Mouse (Mus musculus): Measurements from ENCODE around the gene Inpp5a. TPM values are rescaled to one million over a fixed set of nuclear protein-coding genes. Genes with fewer than 3 reads are reported as not detected.

The Inpp5a gene
- total RNA-seq, 2 experiments from 2014 or later: 14.7 to 20.1 TPM

DNA sequence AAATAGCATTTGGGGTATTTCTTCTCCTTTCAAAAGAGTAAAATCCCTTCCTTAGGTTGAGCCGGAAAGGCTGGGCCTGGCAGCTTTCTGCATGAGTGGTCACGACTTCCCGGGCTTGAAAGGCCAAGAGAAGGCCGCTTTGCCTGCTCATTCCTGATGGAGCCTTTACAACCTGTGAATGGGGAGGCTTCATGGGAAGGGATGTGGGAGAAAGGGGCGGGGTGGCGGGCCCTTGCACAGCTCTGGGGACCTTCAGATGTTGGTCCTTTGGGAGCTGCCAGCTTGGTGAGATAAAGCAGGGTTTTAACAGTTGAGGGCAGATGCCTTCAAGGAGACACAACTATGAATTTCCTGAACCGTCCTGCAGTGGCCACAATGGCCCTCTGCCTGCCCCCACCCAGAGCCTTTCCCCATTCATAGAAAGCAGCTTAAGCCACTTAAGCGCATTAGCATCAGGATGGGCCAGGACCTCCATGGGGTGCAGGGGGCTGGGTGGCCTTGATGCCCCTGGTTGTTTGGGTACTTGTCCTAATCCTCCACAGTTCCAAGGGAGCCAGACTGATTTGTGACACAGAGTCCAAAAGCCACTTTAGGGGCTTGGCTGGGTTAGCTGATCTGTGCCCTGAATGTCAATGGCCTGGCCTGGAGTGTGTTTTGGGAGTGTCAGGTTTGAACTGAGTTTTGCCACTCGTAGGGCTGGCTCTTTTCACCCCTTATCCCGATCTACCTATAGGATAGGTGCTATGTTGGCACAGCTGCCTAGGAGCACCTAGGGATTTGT is 168.0 kb downstream of the Inpp5a start:
- no peak for ATAC-seq (replicated peaks; ENCODE audit: low FRiP score, poor library complexity, severe bottlenecking)

DNA sequence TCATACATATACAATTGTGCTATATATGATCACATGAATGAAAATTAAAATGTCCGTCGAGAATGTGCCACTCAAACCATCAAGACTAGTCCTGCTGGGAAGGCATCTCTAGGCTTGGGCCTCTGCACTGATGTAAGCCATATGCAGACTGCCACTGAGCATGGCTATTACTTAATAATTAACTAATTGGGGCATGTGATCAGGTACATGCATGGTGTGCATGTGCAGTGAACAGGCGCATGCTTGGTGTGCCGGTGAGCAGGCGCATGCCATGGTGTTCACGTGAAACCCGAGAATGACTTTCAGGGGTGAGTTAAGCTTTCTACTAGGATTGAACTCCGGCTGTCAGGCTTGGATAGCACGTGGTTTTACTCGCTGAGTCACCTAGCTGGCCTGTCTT is 170.8 kb downstream of the Inpp5a start:
- ATAC-seq (replicated peaks; ENCODE audit: low FRiP score, poor library complexity, severe bottlenecking): no peak

DNA sequence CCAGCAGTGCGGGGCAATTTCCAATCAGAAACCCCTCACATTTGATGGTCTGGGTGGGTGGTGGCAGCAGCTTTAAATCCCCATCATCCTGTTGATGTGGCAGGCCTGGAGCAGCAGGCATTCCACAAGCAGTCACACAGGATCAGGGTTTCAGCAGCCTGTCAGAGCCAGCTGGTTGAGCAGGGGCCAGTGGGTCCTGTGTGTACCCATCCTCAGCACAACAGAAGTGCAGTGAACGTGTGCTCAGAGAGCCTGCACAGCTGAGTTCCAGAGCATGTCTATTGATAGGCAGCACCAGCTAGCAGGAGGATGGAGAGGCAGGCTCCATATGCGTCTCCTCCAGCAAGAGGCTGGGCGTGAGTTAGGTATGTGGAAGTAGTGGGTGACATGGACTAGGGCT is 174.5 kb downstream of the Inpp5a start:
- ATAC-seq (replicated peaks; ENCODE audit: low FRiP score, poor library complexity, severe bottlenecking): no peak

DNA sequence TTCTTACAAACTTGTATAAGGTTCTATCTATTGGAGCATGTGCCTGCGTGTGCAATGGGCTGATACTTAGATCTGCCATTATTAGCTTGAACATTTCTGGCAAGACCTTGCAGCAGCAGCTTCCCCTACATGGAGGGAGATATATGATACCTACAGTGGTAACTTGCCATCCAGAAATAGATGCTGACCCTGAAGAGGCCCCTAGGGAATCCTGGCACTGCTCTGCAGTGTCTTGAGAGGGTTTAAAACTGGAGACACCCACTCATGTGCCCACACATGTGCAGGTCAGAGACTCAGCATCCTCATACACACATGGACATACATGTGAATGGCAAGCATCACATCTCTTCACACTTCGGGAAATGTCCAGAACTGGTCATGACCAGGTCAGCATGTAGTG is 175.3 kb downstream of the Inpp5a start:
- ATAC-seq (replicated peaks; ENCODE audit: low FRiP score, poor library complexity, severe bottlenecking): no peak

DNA sequence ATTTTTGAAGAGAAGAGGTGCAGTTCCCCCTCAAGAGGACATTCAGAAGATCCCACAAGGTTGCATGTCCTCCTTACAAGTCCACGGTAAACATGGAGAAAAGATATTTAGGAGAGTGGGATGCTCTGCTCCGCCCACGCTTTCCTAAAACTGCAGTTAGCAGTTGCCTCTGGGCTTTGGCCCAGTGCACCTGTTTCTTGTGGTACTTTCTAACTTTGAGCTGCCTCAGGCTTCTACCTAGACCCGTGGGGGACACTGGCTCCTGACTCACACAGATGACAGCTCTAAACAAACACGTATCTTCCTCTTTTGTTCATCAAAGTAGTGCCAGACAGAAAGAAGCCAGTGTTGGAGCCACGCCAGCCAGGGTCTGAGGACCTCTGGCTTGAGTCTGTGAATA is 177.1 kb downstream of the Inpp5a start:
- ATAC-seq (replicated peaks; ENCODE audit: low FRiP score, poor library complexity, severe bottlenecking): no peak

DNA sequence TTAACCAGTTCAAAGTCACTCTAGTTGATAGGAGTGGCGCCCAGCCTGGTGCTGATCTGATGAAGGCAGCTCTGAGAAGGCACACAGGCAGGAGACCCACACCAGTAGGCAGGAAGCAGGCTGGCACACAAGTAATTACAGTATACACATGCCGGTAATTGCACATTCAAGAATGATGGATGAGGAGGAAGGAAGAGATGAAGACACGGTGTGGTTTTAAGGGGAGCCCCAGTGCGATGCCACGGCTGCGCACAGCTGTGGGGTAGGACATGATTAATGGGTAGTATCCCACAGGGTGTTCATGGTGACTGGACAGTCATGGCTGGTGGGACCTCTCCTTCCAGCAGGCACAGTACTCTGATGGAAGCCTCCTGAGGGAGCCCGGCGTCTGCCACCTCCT is 177.6 kb downstream of the Inpp5a start:
- ATAC-seq (replicated peaks; ENCODE audit: low FRiP score, poor library complexity, severe bottlenecking): no peak

DNA sequence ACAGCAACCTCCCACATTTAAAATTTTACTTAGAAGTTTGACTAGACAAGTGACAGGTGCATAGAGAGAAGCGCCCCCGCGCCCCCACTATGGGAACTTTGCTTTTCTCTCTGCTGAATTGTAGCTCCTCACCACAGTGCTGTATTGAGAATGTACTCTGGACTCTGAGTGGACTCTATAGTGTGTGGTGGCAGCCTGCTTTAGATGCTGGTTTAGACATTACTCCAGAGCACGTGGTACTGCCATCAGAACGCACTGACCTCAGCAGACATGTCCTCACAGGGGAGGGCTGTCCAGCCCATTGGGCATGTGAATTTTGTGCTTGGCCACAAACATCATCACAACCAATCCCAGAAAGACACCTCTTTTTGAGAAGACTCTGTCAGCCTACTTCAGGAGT is 181.9 kb downstream of the Inpp5a start:
- no peak for ATAC-seq (replicated peaks; ENCODE audit: low FRiP score, poor library complexity, severe bottlenecking)

DNA sequence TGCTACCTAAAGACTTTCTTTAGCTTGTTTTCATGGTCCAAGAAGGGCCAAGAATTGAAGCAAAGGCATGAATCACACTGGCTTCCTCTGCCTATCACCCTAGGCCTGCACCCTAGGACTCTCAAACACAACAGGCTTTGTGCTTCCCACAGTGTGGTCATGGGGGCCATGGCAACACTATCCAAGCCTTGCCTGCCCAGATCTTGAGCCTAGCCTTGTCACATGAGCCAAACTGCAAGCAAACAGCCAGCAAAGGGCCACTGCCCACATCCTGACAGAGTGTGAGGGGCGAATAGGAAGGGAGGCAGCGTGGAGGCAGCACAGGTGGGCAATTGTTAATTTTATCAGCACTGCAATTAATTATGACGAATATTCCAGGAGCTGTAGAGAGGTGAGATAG is 183.8 kb downstream of the Inpp5a start:
- ATAC-seq (replicated peaks; ENCODE audit: low FRiP score, poor library complexity, severe bottlenecking): no peak

DNA sequence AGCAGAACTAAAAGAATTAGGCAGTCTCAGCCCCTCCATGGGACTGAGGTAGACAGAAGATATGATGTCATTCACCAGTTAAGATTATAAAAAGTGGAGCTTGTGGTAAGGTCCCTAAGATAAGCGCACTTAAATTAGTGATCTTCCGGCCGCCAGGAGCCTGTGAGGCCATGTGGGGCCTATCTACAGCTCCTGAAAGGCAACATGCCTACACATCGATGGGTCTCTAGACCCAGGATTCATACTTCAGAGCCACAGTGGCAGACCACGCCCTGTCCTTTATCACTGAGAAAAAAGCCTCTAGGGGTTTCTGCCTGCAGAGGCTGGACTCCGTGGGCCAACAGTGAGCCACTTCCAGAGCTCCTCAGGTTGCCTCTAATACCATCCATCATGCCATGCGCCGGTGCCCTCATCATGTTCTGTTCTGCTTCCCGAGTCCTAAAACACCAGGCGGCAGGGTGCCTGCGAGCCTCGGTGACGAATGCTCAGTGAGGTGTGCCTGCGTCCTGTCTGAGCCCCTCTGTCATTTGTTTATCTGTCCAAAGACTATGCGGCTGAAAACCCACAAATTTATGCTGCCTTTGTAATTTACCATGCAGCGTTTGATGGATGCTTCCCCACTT is 187.3 kb downstream of the Inpp5a start:
- no peak for ATAC-seq (replicated peaks; ENCODE audit: low FRiP score, poor library complexity, severe bottlenecking)

DNA sequence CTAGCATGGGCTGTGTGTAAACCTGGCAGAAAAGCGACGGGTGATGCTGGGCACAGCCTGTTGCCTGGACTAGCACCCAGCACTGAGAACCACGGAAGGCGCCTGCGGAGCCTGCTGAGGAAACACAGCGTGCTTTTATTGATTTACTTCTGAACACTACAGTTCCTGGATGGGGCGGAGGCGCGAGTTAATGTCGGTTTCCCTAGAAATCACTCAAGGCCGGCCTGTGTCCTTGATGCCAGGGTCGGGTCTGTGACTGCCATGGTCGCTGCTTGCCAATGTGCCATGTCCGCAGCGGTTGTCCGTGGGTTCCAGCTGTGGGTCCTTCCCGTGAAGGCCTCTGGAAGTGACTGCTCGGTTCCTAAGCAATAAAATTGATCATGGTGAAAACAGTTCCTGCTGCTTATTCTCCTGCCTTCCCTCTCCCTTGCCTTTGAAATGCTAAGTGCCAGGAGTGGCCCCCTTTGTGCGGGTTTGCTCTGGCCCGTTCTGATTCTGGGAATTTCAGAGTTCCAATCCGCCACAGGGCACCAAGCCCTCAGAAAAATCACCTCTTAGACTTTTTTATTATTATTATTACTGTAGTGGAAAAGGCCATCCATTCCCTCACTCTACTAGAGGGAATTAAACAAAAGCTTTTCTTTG is 190.5 kb downstream of the Inpp5a start:
- ATAC-seq (replicated peaks; ENCODE audit: low FRiP score, poor library complexity, severe bottlenecking): no peak

DNA sequence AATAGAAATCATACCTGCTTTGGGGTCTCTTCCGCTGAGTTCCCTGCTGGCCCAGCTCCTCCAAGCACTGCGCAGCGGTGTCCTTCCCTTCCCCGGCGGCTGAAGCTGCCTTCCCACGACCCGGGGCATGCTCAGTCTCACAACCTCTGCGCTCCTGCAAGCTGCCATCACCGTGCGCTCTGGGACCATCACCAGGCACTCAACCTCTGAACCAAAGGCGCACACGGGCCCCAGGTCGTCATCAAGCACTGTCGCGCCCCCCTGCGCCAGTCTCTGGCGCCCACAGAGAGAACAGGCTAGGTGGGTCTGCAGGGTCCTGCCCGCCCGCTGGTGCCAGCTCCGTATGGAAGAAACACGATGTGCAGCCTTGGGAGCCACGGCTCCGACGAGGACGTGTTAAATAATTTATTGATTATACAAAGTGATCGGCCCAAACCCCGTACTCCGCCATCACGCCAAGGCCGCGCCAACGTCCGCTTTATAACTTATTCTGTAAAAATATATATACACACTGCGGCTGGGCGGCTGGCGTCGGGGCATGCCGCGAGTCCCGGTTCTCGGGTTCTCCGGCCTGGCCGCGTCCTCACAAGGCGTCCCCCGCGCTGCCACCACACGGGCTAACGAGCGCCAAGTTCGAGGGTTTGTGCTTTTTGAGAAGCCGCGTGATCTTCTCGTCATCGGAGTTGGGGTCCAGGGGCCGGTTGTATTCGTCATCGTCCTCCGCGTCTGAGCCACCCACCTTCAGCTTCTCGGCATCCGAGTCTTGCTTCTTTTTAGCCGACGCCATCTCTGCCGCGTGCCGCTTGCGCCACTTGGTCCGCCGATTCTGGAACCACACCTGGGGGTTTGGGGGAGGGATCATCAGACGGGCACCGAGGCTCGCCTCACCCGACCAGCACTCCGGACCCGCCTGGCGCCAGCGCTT is 192.2 kb downstream of the Inpp5a start:
- ATAC-seq (replicated peaks; ENCODE audit: low FRiP score, poor library complexity, severe bottlenecking): no peak

DNA sequence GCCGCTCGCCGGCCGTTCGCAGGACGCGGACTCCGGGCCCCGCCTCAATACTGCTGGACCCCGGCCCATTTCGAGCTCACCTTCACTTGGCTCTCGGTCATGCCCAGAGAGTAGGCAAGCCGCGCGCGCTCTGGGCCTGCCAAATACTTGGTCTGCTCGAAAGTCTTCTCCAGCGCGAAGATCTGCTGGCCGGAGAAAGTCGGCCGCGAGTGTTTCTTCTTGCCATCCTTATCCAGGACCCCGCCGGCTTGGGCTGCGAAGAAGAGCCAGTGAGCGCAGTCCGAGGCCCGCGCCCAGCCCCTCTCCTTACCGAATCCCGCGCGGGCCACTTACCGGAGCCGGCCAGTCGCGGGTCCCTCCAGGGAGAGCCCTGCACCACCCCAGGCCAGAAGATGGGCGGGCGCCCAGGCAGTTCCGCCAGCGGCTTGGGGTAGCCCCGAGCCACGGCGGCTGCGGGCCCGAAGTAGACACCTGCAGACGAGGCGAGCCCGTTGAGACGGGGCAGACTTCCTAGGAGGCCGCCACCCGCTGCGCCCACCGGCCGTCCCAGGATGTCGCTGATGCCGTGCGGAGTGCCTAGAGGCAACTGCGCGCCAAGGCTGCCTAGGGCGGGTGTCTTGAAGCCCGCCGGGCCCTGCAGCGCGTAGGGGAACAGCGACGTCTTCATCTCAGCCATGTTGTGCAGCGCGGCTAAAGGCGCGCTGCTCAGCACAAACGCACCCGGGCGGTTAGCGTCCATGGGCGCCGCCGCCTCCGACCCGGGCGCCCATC is 193.1 kb downstream of the Inpp5a start:
- no peak for ATAC-seq (replicated peaks; ENCODE audit: low FRiP score, poor library complexity, severe bottlenecking)

DNA sequence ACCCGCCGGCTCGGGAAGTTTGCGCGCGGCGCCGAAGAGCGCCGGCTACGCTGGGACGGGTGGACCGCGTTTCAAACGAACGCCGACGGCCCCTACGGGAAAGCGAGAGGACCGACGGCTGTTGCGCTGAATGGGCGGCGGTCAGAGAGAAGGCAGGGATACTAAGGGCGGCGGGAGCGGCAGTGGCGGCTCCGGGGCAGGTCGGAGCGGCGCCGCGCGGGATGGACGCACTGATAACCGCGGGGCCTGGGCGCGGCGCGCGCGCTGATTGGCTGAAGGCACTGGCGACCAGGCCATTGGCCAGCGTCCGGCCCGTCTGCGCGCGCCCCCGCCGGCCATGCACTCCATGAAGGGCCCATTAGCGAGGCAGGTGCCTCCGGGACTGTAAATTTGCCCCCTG is 193.7 kb downstream of the Inpp5a start, which contains the start of gene Nkx6-2:
Gene Nkx6-2, minus strand, starts transcription at position 203 of the 400 bp plus-strand sequence.
- no peak for ATAC-seq (replicated peaks; ENCODE audit: low FRiP score, poor library complexity, severe bottlenecking)

DNA sequence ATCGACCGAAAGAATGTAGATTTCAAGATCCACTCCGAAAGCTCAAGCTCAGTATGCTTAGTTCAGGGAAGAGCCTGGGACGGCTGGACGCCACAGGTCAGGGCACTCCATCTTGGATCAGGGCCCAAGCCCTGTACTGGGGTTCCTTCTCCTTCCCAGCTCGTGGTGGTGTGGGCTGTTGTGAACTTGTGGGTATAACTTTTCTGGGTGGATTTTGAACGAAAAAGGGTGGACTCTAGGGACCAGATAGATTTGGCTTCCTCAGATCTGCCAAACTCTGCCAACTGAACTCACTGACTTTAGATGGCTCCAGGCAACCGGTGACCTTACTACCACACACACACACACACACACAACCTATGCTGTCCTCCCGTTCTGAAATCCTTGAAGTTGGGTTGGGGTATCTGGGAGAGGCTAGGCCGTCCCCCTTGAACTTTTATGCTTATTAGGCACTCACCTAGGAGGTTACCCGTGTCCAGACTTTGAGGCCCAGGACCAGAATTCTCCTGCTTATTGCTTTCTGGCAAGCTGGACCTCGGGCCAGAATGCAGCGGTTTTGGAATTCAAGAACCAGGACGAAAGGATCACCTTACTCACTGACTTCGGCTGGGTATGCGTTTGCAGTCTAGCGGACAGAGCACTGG is 194.3 kb downstream of the Inpp5a start:
- ATAC-seq (replicated peaks; ENCODE audit: low FRiP score, poor library complexity, severe bottlenecking): no peak

DNA sequence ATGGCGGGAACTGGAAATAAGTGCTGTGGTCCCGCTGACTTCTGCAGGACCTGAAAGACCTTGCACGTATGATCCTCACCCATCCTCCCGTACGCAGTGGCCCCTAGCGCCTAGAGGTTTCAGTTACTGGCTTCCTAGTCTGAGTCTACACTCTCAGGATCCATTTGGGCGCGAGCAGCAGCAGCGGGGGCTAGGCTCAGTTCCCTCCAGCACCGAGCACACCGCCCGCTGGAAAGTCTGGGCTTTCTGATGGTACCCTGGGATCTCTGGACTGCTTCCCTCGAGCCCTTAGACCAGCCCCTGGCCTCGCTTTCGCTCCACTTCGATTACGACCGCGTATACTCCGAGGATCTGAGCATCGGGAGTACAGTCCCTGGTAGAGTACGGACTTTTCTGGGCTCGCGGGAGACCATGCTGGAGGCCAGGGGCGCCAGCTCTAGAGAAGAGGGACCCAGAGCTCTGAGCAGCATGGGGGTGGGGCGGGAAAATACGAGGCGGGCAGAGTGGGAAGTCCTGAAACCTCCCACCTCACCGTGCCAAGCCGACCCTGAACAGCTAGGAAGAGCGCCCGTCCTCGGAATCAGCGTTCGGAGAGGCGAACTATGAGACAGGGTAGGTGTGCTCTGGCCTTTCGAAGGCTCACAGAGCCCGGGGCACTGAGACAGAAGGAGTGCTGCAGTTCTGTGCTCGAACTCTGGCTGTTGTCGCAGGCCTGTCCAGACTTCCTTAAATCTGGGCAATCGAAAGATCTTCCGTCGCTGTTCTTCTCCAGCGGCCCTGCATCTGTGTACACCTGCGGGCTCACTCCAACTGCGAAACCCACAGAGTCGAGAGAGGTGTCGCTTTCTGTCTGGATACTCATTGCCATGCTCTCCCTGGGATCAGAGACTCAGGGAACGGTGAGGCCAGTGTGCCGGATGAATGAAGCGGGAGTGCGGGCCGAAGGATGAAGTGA is 195.6 kb downstream of the Inpp5a start:
- ATAC-seq (replicated peaks; ENCODE audit: low FRiP score, poor library complexity, severe bottlenecking): no peak

DNA sequence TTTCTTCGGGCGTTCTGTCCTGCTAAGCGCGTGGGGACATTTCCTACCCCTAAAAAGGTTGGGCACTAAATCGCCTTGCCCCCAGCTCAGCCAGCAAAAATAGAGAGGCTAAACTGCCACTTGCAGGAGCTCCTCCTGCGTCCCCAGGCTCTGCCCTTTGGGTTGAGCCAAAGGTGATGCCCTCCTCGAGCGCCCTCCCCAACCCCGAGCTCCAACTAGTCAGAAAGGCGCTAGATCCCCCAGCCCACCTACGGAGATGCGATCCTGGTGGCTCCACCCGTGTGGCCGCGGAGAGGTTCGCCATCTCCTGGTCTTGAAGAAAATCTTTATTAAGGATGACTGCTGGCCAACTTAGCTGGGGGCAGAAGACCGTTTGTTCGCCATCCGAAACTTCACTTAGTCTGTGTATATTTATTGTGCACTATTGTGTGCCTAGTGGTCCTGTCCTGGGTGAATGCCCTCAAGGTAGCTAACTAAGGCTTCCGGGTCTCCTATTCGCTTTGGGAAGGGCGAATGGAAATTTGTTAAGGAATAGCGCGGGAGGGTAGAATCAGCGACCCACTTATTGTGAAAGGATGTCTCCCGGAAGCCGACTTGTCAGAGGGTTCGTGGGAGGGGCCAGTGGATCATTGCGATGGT is 196.4 kb downstream of the Inpp5a start:
- ATAC-seq (replicated peaks; ENCODE audit: low FRiP score, poor library complexity, severe bottlenecking): no peak

DNA sequence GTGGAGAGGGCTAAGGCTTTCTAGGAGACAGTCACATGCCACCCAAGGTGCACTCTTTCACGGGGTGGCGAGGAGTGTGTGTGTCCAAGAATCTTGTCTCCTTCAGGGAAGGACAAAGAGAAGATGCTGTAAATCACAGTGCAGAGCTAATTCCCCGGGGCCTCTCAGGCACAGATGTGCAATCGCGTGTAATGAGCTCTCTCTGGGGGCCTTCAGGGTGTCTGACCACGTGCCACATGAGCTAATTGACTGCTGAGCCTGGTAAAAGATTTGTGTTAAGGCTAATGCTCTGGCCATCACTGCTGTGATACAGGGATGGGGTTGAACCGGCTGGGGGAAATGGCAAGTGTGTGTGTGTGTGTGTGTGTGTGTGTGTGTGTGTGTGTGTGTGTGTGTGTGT is 199.0 kb downstream of the Inpp5a start:
- ATAC-seq (replicated peaks; ENCODE audit: low FRiP score, poor library complexity, severe bottlenecking): no peak

Measured in erythroid progenitor cell, adult 5-6 weeks (primary cell).